Mouse (Mus musculus) ES-Bruce4 (cell line): ENCODE results near the gene Slc4a3.

Experiments used
- CTCF ChIP-seq: IDR thresholded peaks from one replicate; pipeline ENCODE4 v1.8.1; 2011; ENCODE audit warnings: low read depth, low read length
- POLR2A ChIP-seq: IDR thresholded peaks from one replicate; pipeline ENCODE4 v1.8.1; 2011; ENCODE audit warnings: low read length; ENCODE audit not compliant: insufficient read depth

- no peak for TF ChIP-seq POLR2A
- no peak for TF ChIP-seq CTCF
These were observed 28.1 kb upstream of the Slc4a3 start for GRCm38 (mm10) chr1:75517984-75518383.
